Mouse (Mus musculus): ENCODE data around the gene Vwc2l. TPM values are rescaled to one million over a fixed set of nuclear protein-coding genes. Genes with fewer than 3 reads are reported as not detected.

Vwc2l gene
- total and polyA plus RNA-seq, 2 experiments from 2014 or later = 6.0 to 17.4 TPM

DNA sequence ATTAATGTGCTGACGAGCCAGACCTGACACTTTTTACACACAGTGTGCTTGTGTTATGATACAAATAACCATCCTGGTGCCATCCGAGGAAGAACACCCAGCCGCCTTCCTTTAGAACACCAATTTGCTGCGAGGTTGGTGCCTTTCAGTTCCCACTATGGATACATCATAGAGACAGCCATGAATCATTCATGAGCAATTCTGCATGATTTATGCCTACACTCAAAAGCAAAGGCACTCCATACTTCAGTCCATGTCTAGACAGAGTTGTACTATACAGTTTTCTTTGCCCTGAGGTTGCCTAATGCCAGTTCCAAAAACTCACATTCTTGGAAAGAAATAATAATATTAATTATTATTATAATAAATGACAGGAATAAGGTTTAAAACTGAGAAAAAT lies 158.6 kb downstream of the Vwc2l start:
- peak; percentile 74 for ATAC-seq
- H3K27me3 ChIP-seq (ENCODE audit: insufficient read depth, low read length) = no peaks in the 10 kb centered on the region
- no peak for TF ChIP-seq CTCF (IDR thresholded peaks at IDR 0.05; ENCODE audit: low read depth)
- WGBS = 42% methylated on average over 4 of the region's 4 CpGs
- H3K9ac ChIP-seq = no peak overlapping the region
- no peak overlapping the region for H3K4me3 ChIP-seq (ENCODE audit: low read depth, low read length)
- no peaks in the 10 kb centered on the region; the same call in 1 of the 2 replicates for H3K4me1 ChIP-seq (ENCODE audit: insufficient read depth)
- no peaks in the 10 kb centered on the region for H3K9me3 ChIP-seq (ENCODE audit: low read length)
- no peaks in the 10 kb centered on the region for H3K36me3 ChIP-seq (ENCODE audit: insufficient read depth)
- DNase-seq = no peak
- H3K27ac ChIP-seq (ENCODE audit: low read depth, low read length) = no peak overlapping the region
- H3K4me2 ChIP-seq (ENCODE audit: low read depth) = no peak overlapping the region

DNA sequence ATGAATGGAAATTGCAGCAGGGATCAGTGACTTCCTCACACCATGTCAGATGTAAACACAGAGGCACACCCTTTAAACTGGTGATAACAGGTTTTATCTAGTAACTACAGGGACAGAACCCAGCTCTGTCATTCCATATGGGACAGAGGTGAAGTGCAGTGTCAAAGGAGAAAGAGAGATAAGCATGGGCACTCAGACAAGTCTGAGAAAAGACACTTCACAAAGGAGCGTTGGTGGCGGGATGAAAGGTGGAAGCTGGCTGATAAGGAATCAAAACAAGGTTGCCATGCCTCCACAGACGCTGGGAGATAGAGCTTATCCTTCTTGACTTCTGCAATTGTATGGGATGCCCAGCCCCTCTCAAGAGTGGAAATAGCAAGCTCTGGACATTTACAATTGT lies 176.8 kb downstream of the Vwc2l start:
- H3K4me2 ChIP-seq (ENCODE audit: low read depth) = no peak overlapping the region
- H3K9ac ChIP-seq = no peak overlapping the region
- no peaks in the 10 kb centered on the region for H3K27me3 ChIP-seq (ENCODE audit: insufficient read depth, low read length)
- no peak for ATAC-seq
- no peak overlapping the region for H3K27ac ChIP-seq (ENCODE audit: low read depth, low read length)
- WGBS = 84% methylated on average over 3 of the region's 3 CpGs
- no peaks in the 10 kb centered on the region for H3K9me3 ChIP-seq (ENCODE audit: low read length)
- no peaks in the 10 kb centered on the region for H3K36me3 ChIP-seq (ENCODE audit: insufficient read depth)
- no peak for DNase-seq
- H3K4me3 ChIP-seq (ENCODE audit: low read depth, low read length) = no peak overlapping the region
- no peaks in the 10 kb centered on the region for H3K4me1 ChIP-seq (ENCODE audit: insufficient read depth)
- TF ChIP-seq CTCF (IDR thresholded peaks at IDR 0.05; ENCODE audit: low read depth) = no peak

DNA sequence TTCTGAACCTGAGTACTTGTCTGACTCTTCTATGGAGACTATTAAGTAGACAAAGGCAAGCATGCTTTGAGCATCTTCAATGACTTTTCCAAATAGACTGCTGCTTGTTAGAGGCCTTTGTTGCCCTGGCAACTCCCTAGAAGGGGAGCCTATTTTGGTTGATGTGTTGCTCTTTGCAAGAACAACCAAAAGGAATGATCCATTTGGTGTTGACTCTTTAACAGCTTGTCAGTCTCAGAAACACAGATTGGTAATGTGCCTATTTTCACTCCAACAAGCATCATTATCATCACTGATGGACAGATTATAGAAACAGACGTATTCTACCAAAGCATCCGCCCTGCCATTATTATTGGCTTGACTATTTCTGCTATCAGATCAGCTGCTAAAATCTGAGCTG lies 181.9 kb downstream of the Vwc2l start:
- Histone ChIP-seq H3K36me3 (ENCODE audit: insufficient read depth) (no peaks in the 10 kb centered on the region), H3K9ac (no peak overlapping the region), H3K27ac (ENCODE audit: low read depth, low read length) (no peak overlapping the region), H3K4me2 (ENCODE audit: low read depth) (no peak overlapping the region), H3K4me3 (ENCODE audit: low read depth, low read length) (no peak overlapping the region), H3K9me3 (ENCODE audit: low read length) (no peaks in the 10 kb centered on the region), H3K4me1 (ENCODE audit: insufficient read depth) (no peaks in the 10 kb centered on the region), H3K27me3 (ENCODE audit: insufficient read depth, low read length) (no peaks in the 10 kb centered on the region)
- ATAC-seq = peak; percentile 72
- DNase-seq = peak; percentile 36
- no peak for TF ChIP-seq CTCF (IDR thresholded peaks at IDR 0.05; ENCODE audit: low read depth)
- 61% methylated on average over 2 of the region's 2 CpGs for WGBS

DNA sequence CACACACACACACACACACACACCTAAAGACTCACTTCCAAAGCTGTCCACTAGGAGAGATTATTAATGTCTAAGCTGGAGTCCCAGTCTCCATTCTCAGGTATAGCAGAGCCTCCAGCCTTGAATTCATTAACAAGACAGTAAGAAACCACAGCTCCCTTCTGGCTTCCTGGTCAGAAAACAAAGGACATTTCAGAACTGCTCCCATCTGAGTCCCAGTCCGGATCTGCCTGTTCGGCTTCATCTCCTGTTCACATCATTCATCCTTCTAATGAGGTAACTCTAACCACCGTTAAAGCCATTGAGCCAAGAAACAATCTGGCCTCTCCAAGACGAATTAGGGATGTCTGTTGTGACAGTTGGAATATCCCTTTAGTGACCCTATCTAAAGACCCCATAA lies 185.7 kb downstream of the Vwc2l start:
- Histone ChIP-seq H3K27me3 (ENCODE audit: insufficient read depth, low read length) (no peaks in the 10 kb centered on the region), H3K4me3 (ENCODE audit: low read depth, low read length) (no peak overlapping the region), H3K9me3 (ENCODE audit: low read length) (no peaks in the 10 kb centered on the region), H3K4me1 (ENCODE audit: insufficient read depth) (no peaks in the 10 kb centered on the region), H3K9ac (no peak overlapping the region), H3K36me3 (ENCODE audit: insufficient read depth) (no peaks in the 10 kb centered on the region), H3K27ac (ENCODE audit: low read depth, low read length) (no peak overlapping the region), H3K4me2 (ENCODE audit: low read depth) (no peak overlapping the region)
- DNase-seq (no peak), ATAC-seq (no peak)
- 43% methylated on average over 4 of the region's 4 CpGs for WGBS
- no peak for TF ChIP-seq CTCF (IDR thresholded peaks at IDR 0.05; ENCODE audit: low read depth)

DNA sequence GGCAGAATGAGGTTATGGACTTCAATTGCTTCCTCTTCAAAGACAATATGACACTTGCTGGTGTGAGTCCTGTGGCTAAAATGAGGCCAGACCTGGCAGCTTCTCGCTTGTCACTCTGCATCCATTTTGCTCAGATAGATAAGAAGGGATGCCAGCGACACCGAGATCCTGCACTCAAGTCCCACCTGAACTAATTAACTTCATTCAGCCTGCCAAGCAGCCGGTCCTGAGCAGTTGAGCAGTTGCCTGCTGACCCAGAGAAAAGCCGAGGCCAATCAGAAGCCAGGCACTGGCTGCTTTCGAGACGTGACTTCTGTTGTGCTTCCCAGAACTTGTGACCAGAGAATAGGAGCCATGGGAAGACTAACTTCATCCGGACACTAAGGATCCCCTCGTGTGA lies 187.6 kb downstream of the Vwc2l start:
- H3K4me2 ChIP-seq (ENCODE audit: low read depth) = no peak overlapping the region
- no peak for ATAC-seq
- no peak for TF ChIP-seq CTCF (IDR thresholded peaks at IDR 0.05; ENCODE audit: low read depth)
- H3K4me3 ChIP-seq (ENCODE audit: low read depth, low read length) = no peak overlapping the region
- H3K4me1 ChIP-seq (ENCODE audit: insufficient read depth) = no peaks in the 10 kb centered on the region
- H3K9me3 ChIP-seq (ENCODE audit: low read length) = no peaks in the 10 kb centered on the region
- no peaks in the 10 kb centered on the region for H3K27me3 ChIP-seq (ENCODE audit: insufficient read depth, low read length)
- H3K27ac ChIP-seq (ENCODE audit: low read depth, low read length) = no peak overlapping the region
- H3K9ac ChIP-seq = no peak overlapping the region
- H3K36me3 ChIP-seq (ENCODE audit: insufficient read depth) = no peaks in the 10 kb centered on the region
- WGBS = 67% methylated on average over 9 of the region's 9 CpGs
- DNase-seq = no peak

DNA sequence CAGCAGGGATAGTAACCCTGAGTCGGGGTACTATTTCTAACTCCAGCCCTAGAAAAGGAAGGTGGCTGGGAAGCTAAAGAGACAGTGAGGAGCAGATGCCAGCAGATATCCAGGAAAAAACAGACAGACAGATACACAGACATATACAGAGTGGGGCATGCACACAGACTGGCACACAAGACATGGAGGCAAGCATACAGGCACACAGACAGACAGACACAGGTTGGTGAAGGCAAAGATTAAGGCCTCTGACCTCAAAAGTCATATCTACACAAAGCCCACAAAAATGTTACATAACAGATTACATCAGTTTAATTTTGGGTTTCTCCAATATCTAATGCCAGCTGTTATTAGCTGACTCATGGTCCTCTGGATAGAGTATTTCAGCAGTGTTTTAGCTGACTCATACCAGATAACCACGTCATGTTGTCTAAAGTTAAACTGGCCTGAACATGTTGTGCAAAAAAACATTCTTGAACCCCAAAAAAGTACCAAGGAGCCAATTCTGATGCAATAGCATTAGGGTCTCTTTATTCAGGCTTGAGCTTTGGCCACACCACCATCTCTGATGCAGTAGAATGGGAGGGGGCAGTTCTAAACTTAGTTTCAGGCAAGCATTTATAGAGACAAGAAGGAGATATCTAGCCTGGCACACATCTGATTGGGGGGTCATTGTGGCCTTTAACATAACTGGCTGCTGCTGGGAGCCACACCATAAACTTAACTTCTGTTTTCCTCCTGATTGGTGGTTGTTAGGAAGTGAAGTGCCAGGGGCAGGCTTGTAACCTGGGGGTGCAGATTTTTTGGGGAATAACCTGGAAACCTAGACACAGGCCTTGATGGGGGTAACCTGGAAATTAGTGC lies 192.9 kb downstream of the Vwc2l start:
- Histone ChIP-seq H3K9me3 (ENCODE audit: low read length) (no peaks in the 10 kb centered on the region), H3K9ac (no peak overlapping the region), H3K27me3 (ENCODE audit: insufficient read depth, low read length) (no peaks in the 10 kb centered on the region), H3K27ac (ENCODE audit: low read depth, low read length) (no peak overlapping the region), H3K36me3 (ENCODE audit: insufficient read depth) (no peaks in the 10 kb centered on the region), H3K4me2 (ENCODE audit: low read depth) (no peak overlapping the region), H3K4me3 (ENCODE audit: low read depth, low read length) (no peak overlapping the region), H3K4me1 (ENCODE audit: insufficient read depth) (no peaks in the 10 kb centered on the region)
- ATAC-seq = no peak
- WGBS = 85% methylated on average over 2 of the region's 2 CpGs
- TF ChIP-seq CTCF (IDR thresholded peaks at IDR 0.05; ENCODE audit: low read depth) = no peak
- no peak for DNase-seq

DNA sequence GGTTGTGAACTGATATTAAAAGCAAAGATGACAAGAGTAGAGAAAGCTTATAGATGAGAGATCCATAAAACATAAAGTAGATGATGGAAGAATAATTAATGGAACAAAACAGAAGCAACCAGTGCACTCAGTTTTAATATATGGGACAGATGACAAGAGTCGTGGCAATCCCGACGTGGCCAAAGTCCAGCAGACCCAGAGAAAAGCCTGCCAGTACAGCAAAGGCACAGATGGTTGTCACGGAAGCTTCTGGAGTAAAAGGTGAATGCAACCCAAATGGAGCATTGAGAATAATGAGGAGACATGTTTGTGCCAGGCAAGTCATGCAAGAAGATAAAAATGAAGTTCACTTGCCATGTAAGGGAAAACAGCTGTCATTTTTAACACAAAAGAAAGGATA lies 207.5 kb downstream of the Vwc2l start:
- H3K27me3 ChIP-seq (ENCODE audit: insufficient read depth, low read length) = no peaks in the 10 kb centered on the region
- ATAC-seq = no peak
- no peaks in the 10 kb centered on the region for H3K9me3 ChIP-seq (ENCODE audit: low read length)
- H3K9ac ChIP-seq = no peak overlapping the region
- no peak overlapping the region for H3K27ac ChIP-seq (ENCODE audit: low read depth, low read length)
- DNase-seq = no peak
- TF ChIP-seq CTCF (IDR thresholded peaks at IDR 0.05; ENCODE audit: low read depth) = no peak
- no peak overlapping the region for H3K4me2 ChIP-seq (ENCODE audit: low read depth)
- 73% methylated on average over 4 of the region's 4 CpGs for WGBS
- H3K4me3 ChIP-seq (ENCODE audit: low read depth, low read length) = no peak overlapping the region
- no peaks in the 10 kb centered on the region for H3K4me1 ChIP-seq (ENCODE audit: insufficient read depth)
- H3K36me3 ChIP-seq (ENCODE audit: insufficient read depth) = no peaks in the 10 kb centered on the region

Data from forebrain, postnatal 0 days (tissue).